Mouse (Mus musculus): ENCODE measurements around the gene Gpr1.

Gene Gpr1

GRCm38 (mm10) chr1:63214271-63214558, at the start of gene Gpr1:
Gene Gpr1, minus strand, starts transcription at chr1:63214543.
- in situ Hi-C loops (cut with MboI; ENCODE audit: unreplicated experiment in 2 of 2), result no loop called here

GRCm38 (mm10) chr1:63263671-63264070, 49.3 kb upstream of the Gpr1 start:
- in situ Hi-C loops (cut with MboI; ENCODE audit: unreplicated experiment in 2 of 2), result no loop called here

GRCm38 (mm10) chr1:63261041-63261590, 46.8 kb upstream of the Gpr1 start:
- in situ Hi-C loops (cut with MboI; ENCODE audit: unreplicated experiment in 2 of 2), result no loop called here

GRCm38 (mm10) chr1:63260742-63261033, 46.3 kb upstream of the Gpr1 start:
- in situ Hi-C loops (cut with MboI; ENCODE audit: unreplicated experiment in 2 of 2), result no loop called here

- in situ Hi-C loops (cut with MboI; ENCODE audit: unreplicated experiment in 2 of 2), result no loop called here
Observed at GRCm38 (mm10) chr1:63259916-63260741, 45.8 kb upstream of the Gpr1 start.

GRCm38 (mm10) chr1:63259271-63259830, 45.0 kb upstream of the Gpr1 start:
- in situ Hi-C loops (cut with MboI; ENCODE audit: unreplicated experiment in 2 of 2), result no loop called here

GRCm38 (mm10) chr1:63258501-63258900, 44.2 kb upstream of the Gpr1 start:
- in situ Hi-C loops (cut with MboI; ENCODE audit: unreplicated experiment in 2 of 2), result no loop called here

- in situ Hi-C loops (cut with MboI; ENCODE audit: unreplicated experiment in 2 of 2), result no loop called here
Observed at GRCm38 (mm10) chr1:63256083-63256482, 41.7 kb upstream of the Gpr1 start.

GRCm38 (mm10) chr1:63255101-63255500, 40.8 kb upstream of the Gpr1 start:
- in situ Hi-C loops (cut with MboI; ENCODE audit: unreplicated experiment in 2 of 2), result no loop called here

GRCm38 (mm10) chr1:63253291-63253690, 38.9 kb upstream of the Gpr1 start:
- in situ Hi-C loops (cut with MboI; ENCODE audit: unreplicated experiment in 2 of 2), result no loop called here

- in situ Hi-C loops (cut with MboI; ENCODE audit: unreplicated experiment in 2 of 2), result no loop called here
Observed at GRCm38 (mm10) chr1:63252351-63253209, 38.2 kb upstream of the Gpr1 start.

GRCm38 (mm10) chr1:63249261-63249660, 34.9 kb upstream of the Gpr1 start:
- in situ Hi-C loops (cut with MboI; ENCODE audit: unreplicated experiment in 2 of 2), result no loop called here

- in situ Hi-C loops (cut with MboI; ENCODE audit: unreplicated experiment in 2 of 2), result no loop called here
Observed at GRCm38 (mm10) chr1:63248360-63248851, 34.1 kb upstream of the Gpr1 start.

GRCm38 (mm10) chr1:63247831-63248359, 33.6 kb upstream of the Gpr1 start:
- in situ Hi-C loops (cut with MboI; ENCODE audit: unreplicated experiment in 2 of 2), result no loop called here

- in situ Hi-C loops (cut with MboI; ENCODE audit: unreplicated experiment in 2 of 2), result no loop called here
Observed at GRCm38 (mm10) chr1:63246862-63247521, 32.6 kb upstream of the Gpr1 start.

GRCm38 (mm10) chr1:63243854-63244253, 29.5 kb upstream of the Gpr1 start:
- in situ Hi-C loops (cut with MboI; ENCODE audit: unreplicated experiment in 2 of 2), result no loop called here

- in situ Hi-C loops (cut with MboI; ENCODE audit: unreplicated experiment in 2 of 2), result no loop called here
Observed at GRCm38 (mm10) chr1:63239751-63240150, 25.4 kb upstream of the Gpr1 start.

GRCm38 (mm10) chr1:63239305-63239704, 25.0 kb upstream of the Gpr1 start:
- in situ Hi-C loops (cut with MboI; ENCODE audit: unreplicated experiment in 2 of 2), result no loop called here

GRCm38 (mm10) chr1:63237371-63237770, 23.0 kb upstream of the Gpr1 start:
- in situ Hi-C loops (cut with MboI; ENCODE audit: unreplicated experiment in 2 of 2), result no loop called here

GRCm38 (mm10) chr1:63227241-63227640, 12.9 kb upstream of the Gpr1 start:
- in situ Hi-C loops (cut with MboI; ENCODE audit: unreplicated experiment in 2 of 2), result no loop called here
